8 mouse cellular contexts compared by ENCODE assay signal in genomic region chr9:21592703-21593121, GRCm38 (mm10). TPM values are rescaled to one million over a fixed set of nuclear protein-coding genes. Genes with fewer than 3 reads are reported as not detected.
DNase-seq lines count a peak whose midpoint lies in the region; ATAC-seq and TF ChIP-seq lines count a peak whose summit lies in the region.

Timm29 (plus strand) TSS chr9:21592722.
Yipf2 (minus strand) TSS chr9:21592828.

- WGBS in cerebellum, adult 2 months = under 1% methylated on average over 30 of the region's 30 CpGs
- under 1% methylated on average over 30 of the region's 30 CpGs for WGBS in forebrain, postnatal 0 days
- WGBS in lung, embryonic 15.5 days = 0% methylated on average over 30 of the region's 30 CpGs

- ATAC-seq in forebrain, postnatal 0 days = peak; percentile 95
- peak; percentile 90 for ATAC-seq in lung, embryonic 15.5 days (ENCODE audit: borderline replicate concordance, extremely low read depth, low FRiP score, low TSS enrichment)

- peak; percentile 100 for DNase-seq in MEL (ENCODE audit: low read depth, low spot score)
- DNase-seq in cerebellum, adult 2 months = peak; percentile 94 to 96
- DNase-seq in forebrain, postnatal 0 days = peak; percentile 98
- DNase-seq in heart, postnatal 4 days = peak; percentile 91
- DNase-seq in layer of hippocampus, adult 8-10 months (ENCODE audit: low spot score in 2 of 2) = peak; percentile 92 to 93
- peak; percentile 85 for DNase-seq in ovary, adult 18-20 months (ENCODE audit: low spot score)
- DNase-seq in thymus, postnatal 0 days (ENCODE audit: low spot score) = peak; percentile 97

- TF ChIP-seq EP300 in MEL (IDR thresholded peaks at IDR 0.05; ENCODE audit: low read depth in 1 of 2, low read length in 2 of 2) = no peak

- H3K4me3 ChIP-seq in MEL (ENCODE audit: control insufficient read depth in 1 of 2, insufficient read depth in 1 of 2, low read depth in 2 of 2, low read length in 2 of 2) = peak within 1 kb of the TSS; percentile 52 to 65
- peak within 1 kb of the TSS; percentile 93 for H3K4me3 ChIP-seq in cerebellum, adult 2 months (replicated peaks; ENCODE audit: insufficient read depth, low read depth, low read length)
- H3K4me3 ChIP-seq in forebrain, postnatal 0 days (ENCODE audit: low read depth, low read length) = peak within 1 kb of the TSS; percentile 78
- peak within 1 kb of the TSS; percentile 82 for H3K4me3 ChIP-seq in lung, embryonic 15.5 days

- no peak for TF ChIP-seq CTCF in MEL (IDR thresholded peaks at IDR 0.05 in 2 of 3, conservative IDR thresholded peaks at IDR 0.05 in 1 of 3; ENCODE audit: control insufficient read depth in 1 of 3, insufficient read depth in 1 of 3, low read depth in 2 of 3, low read length in 3 of 3, poor library complexity in 1 of 3, severe bottlenecking in 1 of 3)
- TF ChIP-seq CTCF in cerebellum, adult 2 months (IDR thresholded peaks at IDR 0.05; ENCODE audit: borderline replicate concordance, insufficient read depth, low read depth, low read length) = no peak
- no peak for TF ChIP-seq CTCF in forebrain, postnatal 0 days (IDR thresholded peaks at IDR 0.05; ENCODE audit: low read depth)

- H3K9me3 ChIP-seq in MEL (replicated peaks; ENCODE audit: insufficient read depth, low read length) = no peaks in the 10 kb centered on the region
- no peaks in the 10 kb centered on the region for H3K9me3 ChIP-seq in forebrain, postnatal 0 days (ENCODE audit: low read length)
- H3K9me3 ChIP-seq in lung, embryonic 15.5 days = no peaks in the 10 kb centered on the region

- peaks cover 9 to 20% of the 10 kb centered on the region in 2 experiments for H3K36me3 ChIP-seq in MEL (ENCODE audit: control insufficient read depth in 1 of 2, insufficient read depth in 2 of 2, low read length in 2 of 2)
- H3K36me3 ChIP-seq in forebrain, postnatal 0 days (ENCODE audit: insufficient read depth) = peaks cover 30% of the 10 kb centered on the region
- peaks cover 38% of the 10 kb centered on the region for H3K36me3 ChIP-seq in lung, embryonic 15.5 days

- peak within 1 kb of the TSS; percentile 96 for H3K4me2 ChIP-seq in forebrain, postnatal 0 days (ENCODE audit: low read depth)
- peak within 1 kb of the TSS; percentile 95 for H3K4me2 ChIP-seq in lung, embryonic 15.5 days

- peak within 1 kb of the TSS; percentile 66 for H3K27ac ChIP-seq in MEL (ENCODE audit: control insufficient read depth, low read depth, low read length)
- peak within 1 kb of the TSS; percentile 68 for H3K27ac ChIP-seq in cerebellum, adult 2 months (ENCODE audit: insufficient read depth, low read length)
- H3K27ac ChIP-seq in forebrain, postnatal 0 days (ENCODE audit: low read depth, low read length) = peak within 1 kb of the TSS; percentile 90
- H3K27ac ChIP-seq in lung, embryonic 15.5 days = peak within 1 kb of the TSS; percentile 81

- peak within 1 kb of the TSS; percentile 72 for H3K9ac ChIP-seq in MEL (ENCODE audit: control insufficient read depth, low read depth, low read length, poor library complexity, severe bottlenecking)
- H3K9ac ChIP-seq in forebrain, postnatal 0 days = peak within 1 kb of the TSS; percentile 76
- peak within 1 kb of the TSS; percentile 86 for H3K9ac ChIP-seq in lung, embryonic 15.5 days

- TF ChIP-seq POLR2A in MEL (IDR thresholded peaks at IDR 0.05; ENCODE audit: control insufficient read depth in 1 of 2, insufficient read depth in 1 of 2, low read depth in 1 of 2, low read length in 2 of 2, poor library complexity in 1 of 2) = peak in 1 of 2 experiments; percentile 99; a peak in 2 of 4 replicates
- TF ChIP-seq POLR2A in cerebellum, adult 2 months (IDR thresholded peaks at IDR 0.05; ENCODE audit: borderline replicate concordance, insufficient read depth, low read length) = peak; percentile 94

- peaks cover 3 to 22% of the 10 kb centered on the region in 2 experiments; a peak in 3 of 4 replicates for H3K4me1 ChIP-seq in MEL (ENCODE audit: control insufficient read depth in 1 of 2, insufficient read depth in 2 of 2, low read length in 2 of 2)
- H3K4me1 ChIP-seq in cerebellum, adult 2 months (ENCODE audit: control insufficient read depth, insufficient read depth, low read length) = peaks cover 8% of the 10 kb centered on the region; the same call in 1 of the 2 replicates
- H3K4me1 ChIP-seq in forebrain, postnatal 0 days (ENCODE audit: insufficient read depth) = peaks cover 23% of the 10 kb centered on the region
- peaks cover 27% of the 10 kb centered on the region for H3K4me1 ChIP-seq in lung, embryonic 15.5 days

- H3K79me2 ChIP-seq in MEL (ENCODE audit: control insufficient read depth, insufficient read depth, low read length, poor library complexity) = peaks cover 28% of the 10 kb centered on the region

- H3K27me3 ChIP-seq in MEL (ENCODE audit: control insufficient read depth in 1 of 2, insufficient read depth in 2 of 2, low read length in 2 of 2) = no peaks in the 10 kb centered on the region
- no peaks in the 10 kb centered on the region for H3K27me3 ChIP-seq in cerebellum, adult 2 months (ENCODE audit: control insufficient read depth, insufficient read depth, low read length)
- no peaks in the 10 kb centered on the region for H3K27me3 ChIP-seq in forebrain, postnatal 0 days (ENCODE audit: insufficient read depth, low read length)
- no peaks in the 10 kb centered on the region for H3K27me3 ChIP-seq in lung, embryonic 15.5 days

- TF ChIP-seq RAD21 in MEL (IDR thresholded peaks at IDR 0.05; ENCODE audit: low read depth, low read length) = no peak

TF ChIP-seq in MEL, 35 proteins besides CTCF, POLR2A, EP300 and RAD21:
- TF ChIP-seq POLR2AphosphoS5 (IDR thresholded peaks at IDR 0.05; ENCODE audit: borderline replicate concordance, low read depth, low read length) (peak; percentile 89), NRF1 (IDR thresholded peaks at IDR 0.05; ENCODE audit: insufficient read depth, low read depth, low read length, poor library complexity, severe bottlenecking) (no peak), JUND (IDR thresholded peaks at IDR 0.05; ENCODE audit: low read depth, low read length) (no peak), KAT2A (conservative IDR thresholded peaks at IDR 0.05; ENCODE audit: low read depth, low read length) (no peak), TBP (IDR thresholded peaks at IDR 0.05; ENCODE audit: low read depth, low read length) (peak; percentile 98), GATA1 (IDR thresholded peaks at IDR 0.05; ENCODE audit: low read depth, low read length) (peak; percentile 79), UBTF (IDR thresholded peaks at IDR 0.05; ENCODE audit: borderline replicate concordance, insufficient read depth, low read depth, low read length) (peak; percentile 66; the same call in 1 of the 2 replicates), MEF2A (IDR thresholded peaks at IDR 0.05; ENCODE audit: extremely low read depth, insufficient replicate concordance, low read depth, low read length, poor library complexity, severe bottlenecking) (no peak)

RNA-seq across cellular contexts. Expression of gene Timm29, which starts in this region (rescaled TPM):
- total RNA-seq in MEL (2012; rRNA removed) = 74.1 and 87.9 TPM in 2 replicates
- 100 to 1,000 TPM in 1 of 2 experiments, 10 to 100 TPM in 1; 45.8 to 163 TPM for polyA plus RNA-seq in MEL (2012; ENCODE audit: insufficient read depth in 1 of 2, insufficient read length in 2 of 2, low read depth in 1 of 2, low replicate concordance in 2 of 2, missing spikeins in 1 of 2)
- polyA plus RNA-seq in cerebellum, adult 2 months (2012; rRNA removed) = 53.1 and 53.4 TPM in 2 replicates
- 61.2 and 81.5 TPM in 2 replicates for total RNA-seq in forebrain, postnatal 0 days (2014; rRNA removed)
- 56.3 and 61.7 TPM in 2 replicates for polyA plus RNA-seq in forebrain, postnatal 0 days (2015; fragmentation: Nextera tagmentation; extraction: Ambion mirVana)
- total RNA-seq in heart, postnatal 4 days (2021) = 10 to 100 TPM; 32.3 to 36.4 TPM
- 10 to 100 TPM; 51.6 to 64.9 (median 58.0) TPM for total RNA-seq in layer of hippocampus, adult 8-10 months (2022)
- polyA plus RNA-seq in lung, embryonic 15.5 days (2015; fragmentation: Nextera tagmentation; extraction: Ambion mirVana) = 28.4 and 29.5 TPM in 2 replicates
- polyA plus RNA-seq in thymus, postnatal 0 days (2015; fragmentation: Nextera tagmentation; extraction: Ambion mirVana) = 28.8 and 30.9 TPM in 2 replicates

RNA-seq across cellular contexts. Expression of gene Yipf2, which starts in this region (rescaled TPM):
- total RNA-seq in MEL (2012; rRNA removed) = 22.8 and 24.0 TPM in 2 replicates
- 10 to 100 TPM in 1 of 2 experiments, not detected in 1; 84.9 TPM for polyA plus RNA-seq in MEL (2012; ENCODE audit: insufficient read depth in 1 of 2, insufficient read length in 2 of 2, low read depth in 1 of 2, low replicate concordance in 2 of 2, missing spikeins in 1 of 2)
- 30.9 and 31.3 TPM in 2 replicates for polyA plus RNA-seq in cerebellum, adult 2 months (2012; rRNA removed)
- 10.6 and 16.0 TPM in 2 replicates for total RNA-seq in forebrain, postnatal 0 days (2014; rRNA removed)
- 12.0 and 12.6 TPM in 2 replicates for polyA plus RNA-seq in forebrain, postnatal 0 days (2015; fragmentation: Nextera tagmentation; extraction: Ambion mirVana)
- 1 to 10 TPM; 6.6 to 7.7 TPM for total RNA-seq in heart, postnatal 4 days (2021)
- 10 to 100 TPM; 19.7 to 21.4 (median 20.6) TPM for total RNA-seq in layer of hippocampus, adult 8-10 months (2022)
- 28.8 and 29.7 TPM in 2 replicates for polyA plus RNA-seq in lung, embryonic 15.5 days (2015; fragmentation: Nextera tagmentation; extraction: Ambion mirVana)
- 26.8 and 27.2 TPM in 2 replicates for polyA plus RNA-seq in thymus, postnatal 0 days (2015; fragmentation: Nextera tagmentation; extraction: Ambion mirVana)

Comparison
In these comparisons a context has a peak if more than half of its experiments do, and no peak if none do; other contexts are left out.
1. Peak in every context shown above with its lines: DNase-seq, ATAC-seq, H3K4me3 ChIP-seq and H3K27ac ChIP-seq.